Mouse (Mus musculus) G1E (cell line): ENCODE results near the gene Tmem136.

Experiments used
- CTCF ChIP-seq: IDR thresholded peaks from 2 replicates; pipeline ENCODE4 v1.5.1; 2012; ENCODE audit warnings: low read depth, low read length, inconsistent platforms, mixed read lengths
- GATA1 ChIP-seq: IDR thresholded peaks from 2 replicates; pipeline ENCODE4 v1.6.1; 2012; ENCODE audit warnings: borderline replicate concordance, low read length, inconsistent platforms, mixed read lengths
- GATA2 ChIP-seq: IDR thresholded peaks from 2 replicates; pipeline ENCODE4 v1.6.1; 2012; ENCODE audit warnings: low read depth, low read length, inconsistent platforms, borderline replicate concordance
- POLR2AphosphoS5 ChIP-seq: IDR thresholded peaks from 2 replicates; pipeline ENCODE4 v1.6.1; 2012; ENCODE audit warnings: low read depth, low read length, inconsistent platforms; ENCODE audit not compliant: insufficient replicate concordance

DNA sequence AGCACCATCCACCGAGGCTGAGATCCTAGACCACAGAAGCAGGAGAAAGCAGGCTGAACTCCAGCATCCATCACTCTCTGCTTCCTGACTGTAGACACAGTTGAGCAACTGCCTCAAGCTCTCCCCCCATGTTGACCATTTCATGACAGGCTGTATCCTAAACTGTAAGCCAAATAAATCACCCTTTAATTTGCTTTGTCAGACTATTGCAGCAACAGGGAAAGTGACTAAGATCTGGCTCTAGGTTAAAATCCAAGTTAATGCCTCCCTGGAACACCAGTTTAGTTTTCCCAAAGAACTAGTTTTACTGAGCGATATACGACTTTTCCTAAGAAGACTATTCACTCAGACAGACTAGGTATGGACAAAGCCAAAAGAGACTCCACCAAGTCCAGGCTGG is 37.7 kb downstream of the Tmem136 start:
- TF ChIP-seq GATA1 (no peak), CTCF (no peak), POLR2AphosphoS5 (no peak), GATA2 (no peak)
